Mouse (Mus musculus): ENCODE data around the gene Plcb3. TPM values are rescaled to one million over a fixed set of nuclear protein-coding genes. Genes with fewer than 3 reads are reported as not detected.

Plcb3 gene
- polyA plus RNA-seq, 1 experiment, result 595 TPM

GRCm38 (mm10) chr19:6922901-6923735 is 53.2 kb downstream of the Plcb3 start:
- H3K27me3 ChIP-seq (ENCODE audit: control insufficient read depth, insufficient read depth, low read length), result peaks cover 36% of the 10 kb centered on the region
- H3K27ac ChIP-seq (ENCODE audit: insufficient read depth, low read depth, low read length), result peak overlapping the region; percentile 82
- TF ChIP-seq POLR2A (IDR thresholded peaks at IDR 0.05; ENCODE audit: low read depth, low read length) (no peak), CTCF (IDR thresholded peaks at IDR 0.05; ENCODE audit: extremely low read depth, insufficient read length, insufficient replicate concordance, low read depth, low read length) (no peak)
- no peak overlapping the region for H3K4me3 ChIP-seq (ENCODE audit: low read depth, low read length)
- peaks cover 8% of the 10 kb centered on the region for H3K36me3 ChIP-seq (ENCODE audit: control insufficient read depth, insufficient read depth, low read length)
- peaks cover 21% of the 10 kb centered on the region for H3K4me1 ChIP-seq (ENCODE audit: control insufficient read depth, insufficient read depth, insufficient read length, low read length)
- WGBS, result 79% methylated on average over 6 of the region's 6 CpGs

DNA sequence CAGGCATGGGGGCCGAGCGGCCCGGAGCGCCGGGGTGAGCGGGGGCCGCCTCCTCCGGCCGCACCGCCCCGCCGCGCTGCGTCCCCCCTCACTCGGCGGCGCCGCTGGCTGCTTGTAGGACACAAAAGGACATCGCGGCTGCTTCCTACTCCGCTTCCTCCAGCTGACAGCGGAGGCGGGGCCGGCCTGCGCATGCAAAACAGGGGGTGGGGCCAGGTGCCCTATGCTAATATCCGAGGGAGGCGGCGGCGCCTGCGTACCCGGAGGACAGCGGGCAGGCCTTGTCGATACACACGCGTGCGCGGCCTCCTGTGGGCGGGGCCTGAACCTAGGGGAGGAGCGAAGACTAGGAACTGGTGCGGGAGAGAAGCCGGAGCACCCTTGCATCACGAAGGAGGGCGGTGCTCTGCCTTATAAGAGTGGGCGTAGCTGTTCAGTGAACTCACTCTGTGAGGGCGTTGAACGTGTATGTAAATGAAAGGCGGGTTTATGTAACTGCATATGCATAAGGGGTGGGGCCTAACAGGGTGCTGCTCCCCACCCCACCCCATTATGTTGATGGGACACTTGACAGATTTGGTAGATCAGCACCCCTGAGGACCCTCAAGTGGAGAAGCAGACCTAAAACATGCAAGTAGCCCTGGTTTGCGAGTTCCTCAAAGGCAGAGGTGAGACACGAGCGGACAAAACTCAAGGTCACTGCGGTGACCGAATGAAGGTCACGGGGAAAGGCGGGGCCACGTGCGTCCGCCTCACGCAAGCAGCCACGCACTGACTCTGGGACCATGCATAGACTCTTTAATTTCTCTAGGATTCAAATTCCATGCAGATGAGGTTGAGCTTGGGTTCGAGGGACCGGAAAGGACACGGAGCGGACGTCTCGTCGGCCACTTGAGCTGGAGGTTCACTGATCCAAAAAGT is 54.4 kb downstream of the Plcb3 start, which contains the start of gene Esrra:
Gene Esrra, minus strand, starts transcription at position 167 of the 921 bp plus-strand sequence.
- WGBS, result under 1% methylated on average over 65 of the region's 66 CpGs
- H3K27ac ChIP-seq (ENCODE audit: insufficient read depth, low read depth, low read length), result peak within 1 kb of the TSS; percentile 94
- H3K4me3 ChIP-seq (ENCODE audit: low read depth, low read length), result peak within 1 kb of the TSS; percentile 84
- TF ChIP-seq CTCF (IDR thresholded peaks at IDR 0.05; ENCODE audit: extremely low read depth, insufficient read length, insufficient replicate concordance, low read depth, low read length), result no peak
- peak; percentile 97 for TF ChIP-seq POLR2A (IDR thresholded peaks at IDR 0.05; ENCODE audit: low read depth, low read length)
- peaks cover 21% of the 10 kb centered on the region for H3K4me1 ChIP-seq (ENCODE audit: control insufficient read depth, insufficient read depth, insufficient read length, low read length)
- peaks cover 11% of the 10 kb centered on the region for H3K36me3 ChIP-seq (ENCODE audit: control insufficient read depth, insufficient read depth, low read length)
- peaks cover 24% of the 10 kb centered on the region for H3K27me3 ChIP-seq (ENCODE audit: control insufficient read depth, insufficient read depth, low read length)

GRCm38 (mm10) chr19:6920741-6921636 is 55.3 kb downstream of the Plcb3 start:
- TF ChIP-seq POLR2A (IDR thresholded peaks at IDR 0.05; ENCODE audit: low read depth, low read length) (no peak), CTCF (IDR thresholded peaks at IDR 0.05; ENCODE audit: extremely low read depth, insufficient read length, insufficient replicate concordance, low read depth, low read length) (no peak)
- Histone ChIP-seq H3K4me3 (ENCODE audit: low read depth, low read length) (peak overlapping the region; percentile 84), H3K27me3 (ENCODE audit: control insufficient read depth, insufficient read depth, low read length) (peaks cover 15% of the 10 kb centered on the region), H3K4me1 (ENCODE audit: control insufficient read depth, insufficient read depth, insufficient read length, low read length) (peaks cover 25% of the 10 kb centered on the region), H3K27ac (ENCODE audit: insufficient read depth, low read depth, low read length) (peak overlapping the region; percentile 94), H3K36me3 (ENCODE audit: control insufficient read depth, insufficient read depth, low read length) (peaks cover 19% of the 10 kb centered on the region)
- WGBS, result under 1% methylated on average over 48 of the region's 48 CpGs

GRCm38 (mm10) chr19:6919876-6920740 is 56.2 kb downstream of the Plcb3 start:
- Histone ChIP-seq H3K27me3 (ENCODE audit: control insufficient read depth, insufficient read depth, low read length) (peaks cover 6% of the 10 kb centered on the region), H3K27ac (ENCODE audit: insufficient read depth, low read depth, low read length) (peak overlapping the region; percentile 79), H3K4me1 (ENCODE audit: control insufficient read depth, insufficient read depth, insufficient read length, low read length) (peaks cover 25% of the 10 kb centered on the region), H3K36me3 (ENCODE audit: control insufficient read depth, insufficient read depth, low read length) (peaks cover 19% of the 10 kb centered on the region), H3K4me3 (ENCODE audit: low read depth, low read length) (peak overlapping the region; percentile 84)
- TF ChIP-seq POLR2A (IDR thresholded peaks at IDR 0.05; ENCODE audit: low read depth, low read length) (peak; percentile 22; the same call in 1 of the 2 replicates), CTCF (IDR thresholded peaks at IDR 0.05; ENCODE audit: extremely low read depth, insufficient read length, insufficient replicate concordance, low read depth, low read length) (no peak)
- 13% methylated on average over 8 of the region's 8 CpGs for WGBS

DNA sequence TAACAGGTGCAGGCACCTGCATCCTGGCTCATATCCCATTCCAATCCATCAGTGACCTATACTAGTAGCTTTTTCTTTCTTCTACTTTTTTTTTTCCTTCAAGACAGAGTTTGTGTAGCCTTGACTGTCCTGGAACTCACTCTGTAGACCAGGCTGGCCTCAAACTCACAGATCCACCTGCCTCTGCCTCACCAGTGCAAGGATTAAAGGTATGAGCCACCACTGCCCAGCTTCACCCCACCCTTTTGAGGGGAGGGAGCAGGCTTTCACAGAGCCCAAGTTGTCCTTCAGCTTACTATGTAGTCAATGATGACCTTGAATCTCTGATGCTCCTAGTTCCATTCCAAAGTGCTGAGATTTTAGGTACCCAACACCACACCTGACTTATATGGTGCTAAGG is 56.8 kb downstream of the Plcb3 start:
- Histone ChIP-seq H3K4me1 (ENCODE audit: control insufficient read depth, insufficient read depth, insufficient read length, low read length) (peaks cover 18% of the 10 kb centered on the region), H3K36me3 (ENCODE audit: control insufficient read depth, insufficient read depth, low read length) (peaks cover 22% of the 10 kb centered on the region), H3K27me3 (ENCODE audit: control insufficient read depth, insufficient read depth, low read length) (no peaks in the 10 kb centered on the region), H3K27ac (ENCODE audit: insufficient read depth, low read depth, low read length) (peak overlapping the region; percentile 79), H3K4me3 (ENCODE audit: low read depth, low read length) (peak overlapping the region; percentile 37)
- no peak for TF ChIP-seq POLR2A (IDR thresholded peaks at IDR 0.05; ENCODE audit: low read depth, low read length)

GRCm38 (mm10) chr19:6918321-6918720 is 57.9 kb downstream of the Plcb3 start:
- Histone ChIP-seq H3K27me3 (ENCODE audit: control insufficient read depth, insufficient read depth, low read length) (no peaks in the 10 kb centered on the region), H3K36me3 (ENCODE audit: control insufficient read depth, insufficient read depth, low read length) (peaks cover 33% of the 10 kb centered on the region), H3K4me1 (ENCODE audit: control insufficient read depth, insufficient read depth, insufficient read length, low read length) (peaks cover 18% of the 10 kb centered on the region), H3K27ac (ENCODE audit: insufficient read depth, low read depth, low read length) (peak overlapping the region; percentile 73), H3K4me3 (ENCODE audit: low read depth, low read length) (no peak overlapping the region)
- TF ChIP-seq POLR2A (IDR thresholded peaks at IDR 0.05; ENCODE audit: low read depth, low read length) (no peak; the same call in 1 of the 2 replicates), CTCF (IDR thresholded peaks at IDR 0.05; ENCODE audit: extremely low read depth, insufficient read length, insufficient replicate concordance, low read depth, low read length) (no peak)
- whole genome bisulfite sequencing, result 29% methylated on average over 4 of the region's 4 CpGs

Measured in small intestine, adult 2 months (tissue).